Mouse (Mus musculus): ENCODE results near the gene Lamtor4.
"Not testable (repeated sequence)": the region's sequence is repeated elsewhere in the genome, so short reads cannot be mapped to it uniquely, and the experiment has no call there.

The Lamtor4 gene

DNA sequence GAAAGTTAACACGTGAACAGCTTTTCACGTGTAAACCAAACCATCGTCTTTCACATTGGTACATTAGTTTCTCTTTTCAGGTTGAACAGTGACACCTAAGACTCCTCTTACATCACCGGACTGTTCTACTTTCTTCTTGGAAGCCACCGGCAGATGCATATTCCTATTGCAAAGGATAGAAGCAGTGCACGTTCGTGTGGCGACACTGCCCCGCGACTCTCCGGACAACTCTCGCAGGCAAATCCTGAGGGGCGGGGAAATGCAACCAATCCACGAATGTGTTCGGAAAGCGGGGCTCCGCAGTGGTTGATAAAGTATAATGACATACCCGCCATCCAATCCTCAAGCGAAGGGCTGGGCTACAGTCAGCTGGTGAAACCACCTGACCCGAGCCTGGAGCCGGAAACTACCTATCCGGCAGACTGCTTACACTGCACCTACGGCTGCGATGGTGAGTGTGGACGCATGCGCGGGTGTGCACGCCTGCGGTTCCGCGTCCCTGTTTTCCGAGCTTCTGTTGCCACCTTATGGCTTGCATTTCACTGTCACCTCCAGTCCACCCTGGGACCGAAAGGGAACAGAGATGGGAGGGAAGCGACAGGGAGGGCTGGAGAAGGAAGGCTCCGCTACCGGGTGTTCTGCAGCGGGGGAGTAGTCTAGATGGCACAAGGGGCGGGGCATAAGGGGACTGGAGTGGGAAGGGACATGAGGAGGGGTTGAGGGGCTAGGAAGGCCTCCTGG is at the start of gene Lamtor4:
TSS of gene Lamtor4 (plus strand) at position 130 of the 741 bp plus-strand sequence.
- DNase-seq (ENCODE audit: low read depth): peak; percentile 97

DNA sequence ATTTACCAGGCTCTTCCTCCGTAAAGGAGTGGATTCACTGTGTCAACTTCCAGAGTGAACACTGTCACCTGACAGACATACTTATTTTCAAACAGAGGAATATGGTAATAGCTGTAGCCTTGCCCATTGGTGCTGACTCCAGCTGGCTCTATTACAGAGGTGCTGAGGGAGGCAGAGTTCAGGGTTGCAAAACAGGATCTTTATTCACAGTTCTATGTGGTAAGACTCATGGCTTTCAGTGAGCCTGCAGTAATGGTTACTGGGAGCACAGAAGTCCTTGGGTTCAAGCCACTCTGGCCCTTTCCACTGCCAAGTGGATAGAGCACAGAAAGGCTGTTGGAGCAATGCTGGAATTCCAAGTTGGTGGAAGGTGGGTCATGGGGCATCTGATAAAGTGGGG is 48.0 kb upstream of the Lamtor4 start:
- no peak for DNase-seq (ENCODE audit: low read depth)

DNA sequence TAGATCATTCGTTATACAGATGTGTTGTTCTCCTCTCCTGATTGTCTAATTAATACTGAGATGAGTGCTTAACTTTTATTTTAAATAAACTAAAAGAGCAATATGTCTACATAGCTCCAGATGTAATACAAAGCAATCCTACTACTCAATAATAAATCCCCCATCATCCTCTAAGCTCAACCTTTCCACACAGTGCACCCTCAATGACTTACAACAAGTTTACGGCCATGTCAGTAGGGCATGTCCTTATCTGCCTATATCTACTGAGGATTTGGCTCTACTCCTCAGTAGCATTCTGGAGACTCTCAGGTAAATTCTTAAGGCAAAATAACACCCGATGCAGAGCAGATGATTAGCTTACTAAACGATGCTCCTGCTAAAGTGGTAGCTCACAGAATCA is 47.4 kb upstream of the Lamtor4 start:
- no peak for DNase-seq (ENCODE audit: low read depth)

DNA sequence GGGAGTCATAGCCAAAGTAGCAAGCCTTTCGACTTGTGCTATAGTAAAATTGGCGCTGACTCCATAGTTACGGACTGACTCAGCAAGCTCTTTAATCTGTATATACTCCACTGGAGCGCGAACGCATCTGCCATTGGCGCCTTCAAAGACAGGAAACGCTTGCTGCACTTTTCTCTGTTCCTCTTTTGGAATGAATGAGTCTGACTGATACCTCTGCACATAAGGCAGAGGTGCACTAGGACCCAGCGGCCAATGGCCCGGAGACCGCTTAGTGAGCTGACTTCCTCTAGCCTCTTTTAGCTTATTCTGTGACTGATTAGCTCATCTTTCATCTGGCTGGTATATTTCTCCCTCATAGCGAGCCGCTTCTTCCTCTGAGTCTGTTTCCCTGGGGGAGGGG is 38.6 kb upstream of the Lamtor4 start:
- DNase-seq (ENCODE audit: low read depth): not testable (repeated sequence)

DNA sequence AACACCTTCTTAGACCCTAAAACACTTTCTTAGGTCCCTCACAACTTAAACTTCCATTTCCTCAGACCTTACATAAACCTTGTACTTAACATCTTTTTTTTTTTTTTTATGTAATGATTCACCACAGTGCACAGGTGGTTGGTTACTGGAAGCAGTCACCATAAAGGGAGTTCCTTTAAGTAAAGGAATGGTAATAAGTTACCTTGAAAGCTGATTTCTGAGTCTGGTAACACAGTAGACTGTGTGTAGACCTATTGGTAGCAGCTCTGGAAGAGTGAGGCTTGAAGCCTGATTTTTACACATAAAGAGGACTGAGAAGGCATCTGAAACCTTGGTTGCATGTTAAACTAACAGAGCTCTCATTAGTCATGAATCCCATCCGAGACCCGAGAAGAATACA is 35.4 kb upstream of the Lamtor4 start:
- no peak for DNase-seq (ENCODE audit: low read depth)

DNA sequence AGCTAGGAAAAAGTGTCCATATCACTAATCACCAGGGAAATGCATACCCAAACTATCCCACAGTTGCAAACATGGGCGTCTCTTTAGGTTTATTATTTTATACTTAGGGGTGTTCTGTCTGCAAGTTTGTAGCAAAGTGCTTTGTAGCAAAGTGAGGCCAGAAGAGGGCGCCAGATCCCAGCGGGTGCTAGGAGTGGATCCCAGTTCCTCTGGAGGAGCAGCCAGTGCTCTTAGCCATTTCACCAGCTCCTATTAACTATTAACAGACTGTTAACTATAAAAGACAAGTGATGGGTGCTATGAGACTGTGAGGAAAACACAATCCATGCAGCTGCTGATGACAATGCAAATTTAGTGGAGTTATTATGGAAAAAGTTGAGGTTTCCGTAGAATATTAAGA is 33.2 kb upstream of the Lamtor4 start:
- DNase-seq (ENCODE audit: low read depth): peak; percentile 78

DNA sequence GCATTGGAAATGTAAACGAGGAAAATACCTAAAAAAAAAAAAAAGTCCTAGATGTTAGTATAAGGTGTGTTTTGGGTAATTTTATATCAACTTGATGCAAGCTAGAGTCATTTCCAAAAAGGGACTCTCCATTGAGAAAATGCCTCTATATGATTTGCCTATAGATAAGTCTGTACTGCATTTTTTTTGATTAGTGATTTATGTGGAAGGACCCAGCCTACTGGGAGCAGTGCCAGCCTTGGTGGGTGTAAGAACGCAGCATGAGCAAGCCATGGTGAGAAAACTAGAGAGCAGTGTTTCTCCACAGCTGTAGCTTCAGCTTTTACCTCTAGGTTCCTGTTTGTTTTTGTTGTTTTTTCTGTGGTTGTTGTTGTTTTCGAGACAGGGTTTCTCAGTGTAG is 32.0 kb upstream of the Lamtor4 start:
- no peak for DNase-seq (ENCODE audit: low read depth)

DNA sequence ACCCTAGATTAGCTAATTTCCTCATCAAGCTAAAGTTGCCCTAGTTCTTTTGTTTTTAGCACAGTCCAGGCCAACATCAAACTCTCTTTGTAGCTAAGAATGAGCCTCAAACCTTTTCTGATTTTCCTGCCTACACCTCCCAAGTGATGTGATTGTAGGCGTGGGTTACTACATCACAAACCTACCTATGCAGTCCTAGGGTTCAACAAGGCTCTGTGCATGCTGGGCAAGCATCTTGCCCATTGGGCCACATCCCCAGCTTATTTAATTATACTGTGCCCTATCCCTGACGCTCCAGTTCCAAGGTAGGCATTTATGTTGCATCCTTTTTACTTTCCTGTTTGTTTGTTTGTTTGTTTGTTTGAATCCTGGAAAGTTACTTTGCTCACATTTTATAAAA is 29.6 kb upstream of the Lamtor4 start, which contains the start of gene Nxpe5:
TSS of gene Nxpe5 (plus strand) at position 199 of the 400 bp plus-strand sequence.
- DNase-seq (ENCODE audit: low read depth): no peak

DNA sequence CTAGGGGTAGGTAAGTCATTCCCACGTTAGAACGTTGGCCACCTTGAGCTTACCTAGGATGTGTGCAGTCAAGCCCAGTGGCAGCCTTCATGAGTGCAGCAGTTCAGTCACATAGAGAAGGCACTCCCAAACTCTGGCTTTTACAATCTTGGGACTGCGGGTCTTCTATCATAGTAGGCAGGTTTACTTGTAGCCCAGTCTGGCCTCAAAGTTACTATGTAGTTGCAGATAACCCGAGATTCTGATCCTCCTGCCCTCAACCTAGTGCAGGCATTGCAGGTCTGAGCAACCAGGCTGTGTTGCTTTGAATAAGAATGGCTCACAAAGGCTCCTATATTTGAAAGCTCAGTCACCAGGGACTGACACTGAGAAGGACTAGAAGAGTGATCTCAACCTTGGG is 28.8 kb upstream of the Lamtor4 start:
- no peak for DNase-seq (ENCODE audit: low read depth)

DNA sequence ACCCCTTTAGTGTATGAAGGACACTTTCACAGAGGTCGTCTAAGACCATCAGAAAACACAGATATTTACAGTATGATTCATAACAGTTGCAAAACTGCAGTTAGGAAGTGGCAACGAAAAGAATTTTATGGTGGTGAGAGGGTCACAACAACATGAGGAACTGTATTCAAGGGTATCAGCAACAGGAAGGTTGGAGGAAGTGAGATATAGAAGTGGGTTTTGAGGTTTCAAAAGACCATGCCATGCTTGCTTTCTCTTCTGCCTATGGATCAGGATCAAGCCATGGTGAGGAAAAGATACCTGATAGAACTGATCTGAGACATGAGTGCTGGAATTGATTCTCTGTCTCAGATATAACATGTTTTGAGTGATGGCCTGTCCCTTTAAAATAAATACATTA is 27.9 kb upstream of the Lamtor4 start:
- no peak for DNase-seq (ENCODE audit: low read depth)

DNA sequence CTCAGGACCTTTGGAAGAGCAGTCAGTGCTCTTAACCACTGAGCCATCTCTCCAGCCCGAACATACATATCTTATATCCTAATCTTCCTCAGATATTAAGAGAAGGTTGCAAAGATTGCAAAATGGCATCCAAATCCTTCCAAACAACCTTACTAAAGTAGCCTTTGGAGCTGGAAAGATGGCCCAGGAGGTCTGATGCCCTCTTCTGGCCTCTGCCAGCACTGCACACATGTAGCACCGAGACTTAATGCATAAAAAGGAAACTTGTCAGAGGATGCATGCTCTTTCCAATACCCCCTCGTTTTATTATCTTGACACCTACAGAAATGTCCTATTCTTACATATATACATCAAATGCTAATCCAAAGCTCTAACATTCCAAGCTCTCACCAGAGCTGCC is 27.3 kb upstream of the Lamtor4 start:
- peak; percentile 52 for DNase-seq (ENCODE audit: low read depth)

DNA sequence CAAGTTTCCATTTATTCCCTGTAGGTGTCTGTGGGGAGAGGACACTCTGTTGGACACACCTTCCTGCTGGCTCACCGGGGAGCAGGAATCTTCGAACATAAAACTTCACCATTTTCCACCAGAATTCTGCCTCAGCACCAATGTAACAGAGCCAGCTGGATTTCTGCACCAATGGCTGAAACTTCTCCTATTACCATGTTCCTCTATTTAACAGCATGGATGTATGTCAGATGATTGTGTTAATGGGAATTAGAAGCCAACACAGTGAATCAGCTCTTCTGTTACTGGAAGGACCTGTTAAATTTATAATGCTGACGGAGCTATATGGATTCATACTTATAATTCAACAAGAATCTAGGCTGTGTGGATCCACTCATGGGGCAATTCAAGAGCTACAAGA is 25.8 kb upstream of the Lamtor4 start:
- no peak for DNase-seq (ENCODE audit: low read depth)

DNA sequence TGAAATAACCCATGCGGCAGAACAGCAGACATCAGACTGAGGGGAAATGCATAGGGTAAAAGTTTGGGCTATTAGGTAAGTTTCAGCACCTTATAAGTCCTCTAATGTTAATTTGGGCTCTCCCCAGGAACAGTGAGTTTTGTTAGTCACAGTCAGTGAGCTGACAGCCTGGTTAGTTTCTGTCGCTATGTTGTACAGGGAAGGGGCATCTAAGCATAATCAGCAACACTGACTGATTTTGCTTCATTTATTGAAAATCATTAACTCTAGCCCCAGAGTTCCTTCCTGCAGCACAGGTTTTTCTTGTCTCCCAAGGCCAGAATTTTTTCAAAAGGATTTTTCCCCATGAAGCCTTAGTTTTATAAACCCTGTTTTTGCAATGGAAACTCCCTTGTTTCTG is 21.5 kb upstream of the Lamtor4 start:
- no peak for DNase-seq (ENCODE audit: low read depth)

DNA sequence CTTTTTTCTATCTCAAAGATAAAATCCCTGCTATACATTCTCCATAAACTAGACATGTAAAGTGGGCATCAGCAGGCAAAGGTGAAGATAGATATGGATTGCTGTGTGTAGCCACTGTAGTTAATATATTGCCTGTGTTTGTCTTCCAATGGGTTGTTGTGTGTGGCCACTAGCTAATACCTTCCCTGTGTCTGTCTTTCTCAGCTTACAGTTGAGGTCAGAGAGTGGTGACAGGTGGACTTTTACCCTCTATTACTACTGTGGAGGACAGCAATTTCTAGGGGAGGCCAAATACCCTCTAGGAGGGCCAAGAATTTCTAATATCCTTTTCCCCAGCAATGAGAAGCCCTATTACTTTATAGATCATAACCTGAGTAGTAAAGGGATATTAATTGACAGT is 21.1 kb upstream of the Lamtor4 start:
- no peak for DNase-seq (ENCODE audit: low read depth)

DNA sequence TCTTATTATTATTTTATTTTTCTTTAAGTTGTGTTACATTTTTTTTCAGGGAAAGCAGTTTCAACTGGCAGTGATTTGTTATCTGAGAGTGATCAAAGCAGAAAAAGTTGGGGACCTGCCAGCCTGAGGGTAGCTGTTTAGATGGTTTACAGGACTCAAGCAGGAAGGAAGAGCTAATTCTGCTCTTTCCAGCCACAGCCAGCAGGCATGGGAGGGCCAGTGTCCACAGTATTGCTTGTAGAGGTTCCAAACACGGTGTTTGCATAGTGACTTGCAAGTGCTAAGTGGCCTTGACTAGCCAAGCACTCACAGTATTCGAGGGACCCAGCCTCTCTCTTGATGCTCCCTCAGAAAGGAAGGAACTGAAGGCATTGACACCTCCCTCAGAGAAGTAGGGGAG is 13.8 kb upstream of the Lamtor4 start:
- DNase-seq (ENCODE audit: low read depth): no peak

DNA sequence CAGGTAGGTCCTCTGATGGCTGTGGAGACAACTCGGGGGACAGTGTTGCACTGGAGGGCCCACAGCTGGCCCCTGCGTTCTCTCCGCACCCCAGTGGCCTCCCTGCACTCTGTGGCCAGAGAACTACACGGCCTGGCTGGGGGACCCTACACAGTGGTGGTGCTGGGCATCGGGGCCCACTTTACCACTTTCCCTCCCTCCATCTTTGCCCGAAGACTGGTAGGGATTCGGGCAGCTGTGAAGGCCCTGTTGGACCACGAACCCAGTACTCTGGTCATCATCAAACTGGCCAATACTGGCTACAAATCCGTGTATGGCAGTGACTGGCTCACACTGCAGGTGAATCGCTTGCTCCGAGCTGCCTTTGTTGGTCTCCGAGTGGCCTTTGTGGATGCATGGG is 4.1 kb upstream of the Lamtor4 start:
- DNase-seq (ENCODE audit: low read depth): no peak

DNA sequence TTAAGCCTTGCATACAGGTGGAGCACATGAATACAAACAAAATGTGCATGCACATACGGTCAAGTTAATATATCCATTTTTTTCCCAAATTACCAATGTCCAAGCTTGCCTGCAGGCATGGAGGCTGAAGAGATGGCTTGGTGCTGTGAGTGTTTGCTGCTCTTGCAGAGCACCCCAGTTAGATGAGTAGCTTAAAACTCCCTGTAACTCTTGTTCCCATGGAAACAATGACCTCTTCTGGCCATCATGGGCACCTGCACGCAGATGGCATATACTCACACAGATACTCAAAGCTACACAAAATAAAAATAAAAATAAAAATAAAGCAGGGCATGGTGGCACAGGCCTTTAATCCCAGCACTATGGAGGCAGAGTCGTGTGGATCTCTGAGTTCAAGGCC is 2.2 kb upstream of the Lamtor4 start:
- no peak for DNase-seq (ENCODE audit: low read depth)

DNA sequence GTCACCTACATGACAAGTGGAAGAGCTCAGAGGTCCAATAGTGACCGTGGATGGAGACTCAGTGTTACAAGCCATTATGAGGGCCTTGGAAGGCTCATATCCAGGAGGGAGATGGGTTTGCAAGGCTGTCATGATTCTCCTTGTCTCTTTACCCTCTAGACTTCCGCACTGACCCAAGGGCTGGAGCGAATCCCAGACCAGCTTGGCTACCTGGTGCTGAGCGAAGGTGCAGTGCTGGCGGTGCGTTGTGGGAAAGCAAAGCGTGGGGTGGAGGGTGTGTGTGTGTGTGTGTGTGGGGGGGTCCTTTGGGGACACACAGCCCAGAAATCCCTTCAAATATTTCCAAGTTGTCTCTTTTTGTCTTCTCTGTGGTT is 799 bp downstream of the Lamtor4 start:
- no peak for DNase-seq (ENCODE audit: low read depth)

DNA sequence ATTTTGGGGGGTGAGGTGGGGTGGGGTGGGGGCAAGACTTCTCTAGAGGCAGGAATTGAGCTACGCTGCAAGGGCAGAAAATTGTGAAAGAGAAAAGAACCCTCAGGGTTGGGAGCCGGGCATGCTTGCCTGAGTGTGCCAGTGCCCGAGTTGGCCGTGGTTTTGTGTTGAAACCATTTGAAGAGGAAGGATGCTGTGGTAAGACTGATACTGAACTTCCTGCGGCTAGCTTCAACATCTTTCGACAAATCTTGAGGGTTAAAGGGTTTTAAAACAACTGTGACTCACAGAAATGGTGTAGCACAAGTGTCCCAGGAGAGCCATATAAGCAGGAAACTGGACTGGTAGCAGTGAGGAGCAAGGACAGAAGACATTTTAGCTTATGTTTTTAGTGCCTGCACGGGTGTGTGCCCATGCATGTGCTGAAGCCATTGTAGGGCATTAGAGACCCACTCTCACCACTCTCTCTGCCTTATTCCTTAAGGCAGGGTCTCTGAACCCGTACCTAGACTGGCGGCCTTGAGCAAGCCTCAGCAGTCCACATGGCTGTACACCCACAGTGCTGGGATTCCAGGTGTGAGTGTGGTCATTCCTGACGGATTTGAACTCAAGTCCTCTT is 1.8 kb downstream of the Lamtor4 start:
- peak; percentile 81 for DNase-seq (ENCODE audit: low read depth)

DNA sequence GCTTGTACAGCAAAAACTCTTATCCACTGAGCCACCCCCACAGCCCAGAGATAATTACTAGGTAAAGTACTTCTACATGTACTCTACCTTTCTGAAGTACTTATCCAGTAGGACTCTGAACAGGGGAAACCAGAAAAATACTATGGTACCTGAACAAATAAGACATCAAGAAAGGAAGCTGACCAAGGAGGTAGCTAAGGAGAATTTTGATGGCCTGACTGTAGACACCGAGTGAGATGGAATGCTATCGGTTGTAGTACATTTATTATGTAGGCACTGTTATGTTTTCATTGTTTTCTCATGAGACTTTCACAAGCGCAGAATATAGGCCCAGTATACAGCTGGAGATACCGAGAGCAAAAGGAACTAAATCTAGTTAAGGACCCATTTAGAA is 2.3 kb downstream of the Lamtor4 start:
- DNase-seq (ENCODE audit: low read depth): no peak

DNA sequence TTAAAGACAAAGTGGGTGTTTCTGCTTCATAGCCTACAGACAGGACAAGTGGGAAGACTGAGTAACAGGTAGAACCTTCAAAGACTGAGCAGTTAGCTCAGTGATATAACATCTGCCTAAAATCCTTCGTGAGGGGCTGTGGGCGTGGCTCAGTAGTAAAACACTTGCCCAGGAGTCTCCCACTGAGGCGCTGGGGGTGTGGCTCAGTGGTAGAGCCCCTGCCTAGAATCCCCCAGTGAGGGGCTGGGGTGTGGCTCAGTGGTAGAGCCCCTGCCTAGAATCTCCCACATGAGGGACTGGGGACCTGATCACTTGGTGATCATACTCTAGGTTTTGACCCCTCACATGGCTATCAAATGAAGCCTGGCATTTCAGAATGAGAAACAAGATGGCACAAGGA is 2.8 kb downstream of the Lamtor4 start:
- peak; percentile 11 for DNase-seq (ENCODE audit: low read depth)

DNA sequence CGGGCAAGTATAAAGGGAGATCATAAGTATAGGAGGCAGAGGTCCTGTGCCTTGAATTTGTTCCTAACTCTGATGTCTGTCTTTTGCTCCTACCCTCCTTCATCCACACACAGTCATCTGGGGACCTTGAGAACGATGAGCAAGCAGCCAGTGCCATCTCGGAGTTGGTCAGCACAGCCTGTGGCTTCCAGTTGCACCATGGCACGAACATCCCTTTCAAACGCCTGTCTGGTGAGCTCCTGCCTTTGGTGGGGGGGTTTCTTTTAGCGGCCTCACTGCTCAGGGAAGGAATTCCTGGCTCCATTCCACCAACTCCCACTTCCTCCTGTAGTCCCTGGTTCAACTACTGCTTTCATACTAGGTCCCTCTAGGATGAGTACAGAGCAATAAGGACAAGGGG is 3.3 kb downstream of the Lamtor4 start:
- DNase-seq (ENCODE audit: low read depth): no peak

DNA sequence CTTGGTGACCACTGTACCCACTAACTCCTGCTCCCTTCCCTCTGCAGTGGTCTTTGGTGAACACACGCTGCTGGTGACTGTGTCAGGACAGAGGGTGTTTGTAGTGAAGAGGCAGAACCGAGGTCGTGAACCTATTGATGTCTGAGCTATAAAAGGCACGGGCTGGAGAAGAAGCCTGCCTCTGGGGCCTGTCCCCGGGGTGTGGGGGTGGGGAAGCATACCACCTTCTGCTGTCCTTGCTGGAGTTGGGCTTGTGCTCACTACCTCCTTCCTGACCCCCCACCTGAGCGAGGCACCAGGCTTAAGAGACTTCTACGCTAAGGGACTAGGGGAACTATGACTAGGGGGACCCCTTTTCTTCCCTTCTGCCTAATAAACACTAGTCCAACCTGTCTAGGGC is 3.7 kb downstream of the Lamtor4 start:
- no peak for DNase-seq (ENCODE audit: low read depth)

DNA sequence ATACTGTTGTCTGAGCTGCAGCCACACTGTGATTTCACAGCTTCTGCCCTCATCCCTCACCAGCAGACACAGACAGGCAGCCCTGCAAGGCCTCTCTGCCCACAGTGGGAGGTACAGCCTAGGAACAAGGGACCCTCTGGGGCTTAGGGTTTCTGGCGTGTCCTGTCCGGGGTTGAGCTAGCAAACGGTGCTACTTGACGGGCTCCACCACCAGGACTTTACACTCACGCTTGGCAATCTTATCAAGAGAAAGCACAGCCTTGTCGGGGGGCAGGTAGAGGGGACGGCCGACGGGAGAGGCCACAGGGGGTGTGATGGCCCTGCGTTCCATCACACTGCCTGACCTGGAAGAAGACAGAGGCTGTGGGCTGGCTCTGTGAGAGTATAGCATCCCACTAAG is 4.8 kb downstream of the Lamtor4 start:
- no peak for DNase-seq (ENCODE audit: low read depth)
